Mouse (Mus musculus): ENCODE results near the gene Rapgef6. TPM values are rescaled to one million over a fixed set of nuclear protein-coding genes. Genes with fewer than 3 reads are reported as not detected.

Rapgef6 gene
- total RNA-seq, 2 experiments from 2014 or later = 31.8 to 33.1 TPM

GRCm38 (mm10) chr11:54722057-54722456 is 199.4 kb downstream of the Rapgef6 start:
- intact Hi-C loops (cut with DNase I) = no loop called here
- DNase-seq (ENCODE audit: low spot score in 2 of 2) = no peak

GRCm38 (mm10) chr11:54724353-54725034 is 201.8 kb downstream of the Rapgef6 start:
- DNase-seq (ENCODE audit: low spot score in 2 of 2) = peak in 1 of 2 experiments; percentile 48
- intact Hi-C loops (cut with DNase I) = loop anchor here (5.0 kb wide), 1 partner anchor 108 kb away; no protein-coding TSS in a partner anchor

GRCm38 (mm10) chr11:54726571-54727062 is 204.0 kb downstream of the Rapgef6 start:
- intact Hi-C loops (cut with DNase I) = loop anchor here (2.0 to 5.0 kb wide), 2 partner anchors 50 to 106 kb away; no protein-coding TSS in a partner anchor

GRCm38 (mm10) chr11:54727327-54727901 is 204.8 kb downstream of the Rapgef6 start:
- intact Hi-C loops (cut with DNase I) = loop anchor here (2.0 to 5.0 kb wide), 2 partner anchors 49 to 105 kb away; no protein-coding TSS in a partner anchor
- no peak for DNase-seq (ENCODE audit: low spot score in 2 of 2)

More at GRCm38 (mm10) chr11:54726571-54727062, 204.0 kb downstream of the Rapgef6 start:
- DNase-seq (ENCODE audit: low spot score in 2 of 2) = peak; percentile 20 to 78

- intact Hi-C loops (cut with DNase I) = loop anchor here (5.0 kb wide), 1 partner anchor 104 kb away; no protein-coding TSS in a partner anchor
- DNase-seq (ENCODE audit: low spot score in 2 of 2) = no peak
Measured at GRCm38 (mm10) chr11:54728371-54728770, 205.7 kb downstream of the Rapgef6 start.

- intact Hi-C loops (cut with DNase I) = loop anchor here (5.0 kb wide), 1 partner anchor 103 kb away; no protein-coding TSS in a partner anchor
- no peak for DNase-seq (ENCODE audit: low spot score in 2 of 2)
Measured at GRCm38 (mm10) chr11:54729311-54729710, 206.7 kb downstream of the Rapgef6 start.

- intact Hi-C loops (cut with DNase I) = no loop called here
- no peak for DNase-seq (ENCODE audit: low spot score in 2 of 2)
Measured at GRCm38 (mm10) chr11:54730931-54731330, 208.3 kb downstream of the Rapgef6 start.

GRCm38 (mm10) chr11:54731367-54731766 is 208.7 kb downstream of the Rapgef6 start:
- intact Hi-C loops (cut with DNase I) = no loop called here
- no peak for DNase-seq (ENCODE audit: low spot score in 2 of 2)

- intact Hi-C loops (cut with DNase I) = no loop called here
- no peak for DNase-seq (ENCODE audit: low spot score in 2 of 2)
Measured at GRCm38 (mm10) chr11:54733546-54733945, 210.9 kb downstream of the Rapgef6 start.

GRCm38 (mm10) chr11:54735114-54735513 is 212.5 kb downstream of the Rapgef6 start:
- intact Hi-C loops (cut with DNase I) = no loop called here
- no peak for DNase-seq (ENCODE audit: low spot score in 2 of 2)

- intact Hi-C loops (cut with DNase I) = no loop called here
- no peak for DNase-seq (ENCODE audit: low spot score in 2 of 2)
Measured at GRCm38 (mm10) chr11:54736903-54737302, 214.3 kb downstream of the Rapgef6 start.

GRCm38 (mm10) chr11:54739012-54739750 is 216.5 kb downstream of the Rapgef6 start:
- intact Hi-C loops (cut with DNase I) = no loop called here
- no peak for DNase-seq (ENCODE audit: low spot score in 2 of 2)

- intact Hi-C loops (cut with DNase I) = no loop called here
- no peak for DNase-seq (ENCODE audit: low spot score in 2 of 2)
Measured at GRCm38 (mm10) chr11:54741330-54741729, 218.7 kb downstream of the Rapgef6 start.

GRCm38 (mm10) chr11:54744231-54744630 is 221.6 kb downstream of the Rapgef6 start:
- no peak for DNase-seq (ENCODE audit: low spot score in 2 of 2)
- intact Hi-C loops (cut with DNase I) = no loop called here

Small RNA genes lying within 50 kb of the gene (microRNA-seq; reads per million reads assigned to microRNA genes)
- 0 reads per million in 2 experiments for gene Gm26116

Other genes with a start within 250 kb of the Rapgef6 start
- gene Acsl6, start 219.0 kb upstream of the Rapgef6 start, total RNA-seq (2021) = 100 to 1,000 TPM; 196 to 210 TPM
- not detected for gene Meikin, start 152.2 kb upstream of the Rapgef6 start, total RNA-seq (2021)
- gene Fnip1, start 84.6 kb upstream of the Rapgef6 start, total RNA-seq (2021) = 10 to 100 TPM; 37.3 to 40.5 TPM